Mouse (Mus musculus): ENCODE results near the gene Psma6. TPM values are rescaled to one million over a fixed set of nuclear protein-coding genes. Genes with fewer than 3 reads are reported as not detected.
A peak's percentile ranks its signal among the peaks of the same experiment; 100 is the strongest.

Psma6 gene
- polyA plus RNA-seq, 1 experiment from 2014 or later = 292 TPM

DNA sequence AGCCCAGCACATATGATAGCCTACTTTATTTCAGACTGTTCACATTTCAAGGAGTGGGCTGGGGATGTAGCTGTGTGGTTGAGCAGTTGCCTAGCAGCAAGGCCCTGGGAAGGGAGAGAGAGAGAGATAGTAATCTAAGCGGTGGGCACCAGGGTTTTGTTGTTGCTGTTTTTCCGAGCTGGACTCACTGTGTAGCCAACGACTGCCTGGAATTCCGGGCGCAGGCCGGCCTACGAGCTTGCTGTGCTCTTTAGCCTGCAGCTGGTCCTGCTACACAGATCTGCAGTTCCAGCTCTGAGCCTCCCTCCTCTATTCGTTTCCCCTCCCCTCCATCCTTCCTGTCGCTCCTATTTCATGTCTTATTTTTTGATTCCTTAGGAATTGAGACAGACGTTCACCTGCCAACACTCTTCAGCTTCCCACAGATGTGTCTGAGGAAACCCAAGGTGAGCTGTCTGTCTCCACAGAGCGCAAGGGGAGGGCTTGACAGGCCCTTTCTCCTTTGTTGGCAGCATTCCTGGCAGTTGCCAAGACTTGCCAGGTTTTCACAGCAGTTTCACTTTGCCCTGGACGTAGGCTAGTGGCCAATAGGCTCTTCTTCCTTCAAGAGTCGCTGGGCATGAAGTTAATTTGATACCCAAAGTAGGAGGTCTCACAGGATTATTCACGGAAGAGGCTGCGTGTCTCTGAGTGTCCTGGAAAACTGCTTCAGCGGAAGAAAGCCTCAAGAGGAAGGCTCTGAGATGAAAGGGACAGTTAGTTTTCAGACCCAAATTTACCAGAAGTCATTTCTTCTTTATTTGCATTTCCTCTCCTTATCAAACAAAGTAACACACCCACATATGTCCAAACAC is 80.2 kb downstream of the Psma6 start:
- H3K27me3 ChIP-seq (replicated peaks; ENCODE audit: control insufficient read depth, insufficient read depth, low read length) = no peaks in the 10 kb centered on the region
- H3K4me1 ChIP-seq (replicated peaks; ENCODE audit: control insufficient read depth, insufficient read depth, low read length) = peaks cover 15% of the 10 kb centered on the region
- H3K36me3 ChIP-seq (ENCODE audit: control insufficient read depth, insufficient read depth) = no peaks in the 10 kb centered on the region
- H3K9me3 ChIP-seq (ENCODE audit: control insufficient read depth) = no peaks in the 10 kb centered on the region
- H3K27ac ChIP-seq (ENCODE audit: low read depth, low read length) = peak overlapping the region; percentile 62
- H3K4me3 ChIP-seq (ENCODE audit: low read depth, low read length) = 0 out of 2 replicates have a peak overlapping the region, but pooled peaks have one; percentile 30
- H3K4me2 ChIP-seq (replicated peaks; ENCODE audit: low read depth) = peak overlapping the region; percentile 58
- peak overlapping the region; percentile 5; the same call in 1 of the 2 replicates for H3K9ac ChIP-seq (ENCODE audit: low read depth, low read length)
- 20% methylated on average over 16 of the region's 16 CpGs for WGBS
- ATAC-seq = no peak; the same call in 1 of the 2 replicates
- no peak for TF ChIP-seq CTCF (IDR thresholded peaks at IDR 0.05; ENCODE audit: low read depth)

DNA sequence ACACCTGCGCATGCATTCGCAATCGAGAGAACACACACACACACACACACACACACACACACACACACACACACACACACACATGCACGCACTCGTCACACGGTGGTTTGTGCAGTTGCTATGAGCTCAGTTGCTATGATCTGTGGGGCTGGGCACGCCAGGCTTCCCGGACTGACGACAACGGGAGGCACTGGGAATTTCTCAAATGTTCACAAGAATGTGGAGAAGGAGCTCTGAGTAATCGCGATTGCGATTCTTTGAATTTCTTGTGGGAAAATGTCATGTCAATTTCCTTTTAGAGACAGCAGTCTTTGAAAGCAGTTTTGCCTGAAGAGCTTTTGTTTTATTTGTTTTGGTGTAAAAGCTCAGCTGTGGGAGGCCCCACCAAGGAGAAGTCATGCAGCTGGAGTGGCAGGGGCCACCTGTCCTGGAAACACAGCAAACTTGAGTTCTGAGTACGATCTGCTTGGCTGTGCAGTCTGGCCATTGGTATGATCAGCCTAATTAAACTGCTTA is 80.9 kb downstream of the Psma6 start:
- Histone ChIP-seq H3K36me3 (ENCODE audit: control insufficient read depth, insufficient read depth) (no peaks in the 10 kb centered on the region), H3K9me3 (ENCODE audit: control insufficient read depth) (no peaks in the 10 kb centered on the region), H3K4me3 (ENCODE audit: low read depth, low read length) (peak overlapping the region; percentile 30; the same call in 1 of the 2 replicates), H3K27me3 (replicated peaks; ENCODE audit: control insufficient read depth, insufficient read depth, low read length) (no peaks in the 10 kb centered on the region), H3K4me1 (replicated peaks; ENCODE audit: control insufficient read depth, insufficient read depth, low read length) (peaks cover 13% of the 10 kb centered on the region), H3K4me2 (replicated peaks; ENCODE audit: low read depth) (peak overlapping the region; percentile 58), H3K9ac (ENCODE audit: low read depth, low read length) (no peak overlapping the region), H3K27ac (ENCODE audit: low read depth, low read length) (0 out of 2 replicates have a peak overlapping the region, but pooled peaks have one; percentile 54)
- peak; percentile 50 for ATAC-seq
- WGBS = 23% methylated on average over 14 of the region's 14 CpGs
- no peak for TF ChIP-seq CTCF (IDR thresholded peaks at IDR 0.05; ENCODE audit: low read depth)

DNA sequence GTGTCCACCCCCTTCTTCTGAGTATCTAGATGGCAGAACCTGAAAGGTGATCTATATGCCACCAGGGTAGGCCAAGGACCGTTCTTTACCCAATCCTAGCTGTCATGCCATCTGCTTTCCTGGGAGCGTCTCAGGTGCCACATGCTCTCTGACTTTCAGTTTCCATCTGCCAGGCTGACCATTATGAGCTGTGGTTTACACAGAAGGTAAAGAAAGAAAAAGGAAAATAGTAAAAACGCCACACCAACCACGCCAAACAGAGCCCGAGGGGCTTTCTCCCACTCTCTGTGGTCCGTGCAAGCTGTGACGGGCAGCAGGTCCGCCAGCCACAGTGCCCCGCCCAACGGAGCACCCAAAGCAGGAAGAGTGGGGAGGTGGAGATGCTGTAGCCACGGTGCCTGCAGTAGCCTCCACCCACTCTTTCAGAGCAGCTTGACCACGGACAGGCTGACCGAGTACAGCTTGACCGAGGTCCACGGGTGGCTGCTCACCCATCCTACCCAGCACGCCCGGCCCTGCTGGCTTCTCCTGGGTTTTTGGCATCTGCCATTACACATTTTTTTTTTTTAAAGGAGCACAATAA is 81.5 kb downstream of the Psma6 start:
- no peak for TF ChIP-seq CTCF (IDR thresholded peaks at IDR 0.05; ENCODE audit: low read depth)
- H3K9me3 ChIP-seq (ENCODE audit: control insufficient read depth) = no peaks in the 10 kb centered on the region
- WGBS = 57% methylated on average over 17 of the region's 17 CpGs
- H3K27ac ChIP-seq (ENCODE audit: low read depth, low read length) = 0 out of 2 replicates have a peak overlapping the region, but pooled peaks have one; percentile 54
- H3K27me3 ChIP-seq (replicated peaks; ENCODE audit: control insufficient read depth, insufficient read depth, low read length) = no peaks in the 10 kb centered on the region
- H3K9ac ChIP-seq (ENCODE audit: low read depth, low read length) = 0 out of 2 replicates have a peak overlapping the region, but pooled peaks have one; percentile 11
- H3K4me2 ChIP-seq (replicated peaks; ENCODE audit: low read depth) = peak overlapping the region; percentile 58
- no peaks in the 10 kb centered on the region for H3K36me3 ChIP-seq (ENCODE audit: control insufficient read depth, insufficient read depth)
- H3K4me3 ChIP-seq (ENCODE audit: low read depth, low read length) = peak overlapping the region; percentile 30
- H3K4me1 ChIP-seq (replicated peaks; ENCODE audit: control insufficient read depth, insufficient read depth, low read length) = peaks cover 9% of the 10 kb centered on the region
- ATAC-seq = peak; percentile 42; the same call in 1 of the 2 replicates

DNA sequence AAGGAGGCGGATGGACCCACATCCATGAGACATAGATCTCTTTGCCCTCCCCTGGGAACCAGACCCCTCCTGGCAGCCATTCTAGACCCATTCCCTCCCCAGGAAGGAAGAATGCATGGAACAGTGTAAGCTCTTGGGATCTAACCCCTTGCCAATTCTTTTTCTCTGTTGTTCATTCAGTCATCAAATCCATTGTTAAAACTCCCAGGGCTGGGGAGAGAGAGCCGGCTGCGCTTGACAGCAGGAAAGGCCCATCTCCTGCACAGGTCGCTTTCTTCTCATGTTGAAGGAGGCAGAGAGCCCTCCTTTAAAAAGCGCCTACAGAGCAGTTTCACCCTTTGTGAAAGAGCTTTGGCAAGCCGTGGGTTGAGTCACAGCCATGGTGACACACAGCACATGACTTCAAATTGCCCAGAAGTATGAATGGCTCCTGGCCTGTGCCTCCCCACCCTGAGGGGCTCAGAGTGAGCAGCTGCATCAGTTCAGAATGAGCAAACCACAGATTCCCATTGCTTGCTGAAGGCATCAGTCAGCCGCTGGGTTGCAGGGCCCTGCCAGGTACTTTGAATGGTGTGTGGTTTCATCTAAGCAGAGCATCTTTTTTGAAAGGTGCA is 82.2 kb downstream of the Psma6 start:
- H3K27ac ChIP-seq (ENCODE audit: low read depth, low read length) = no peak overlapping the region
- peaks cover 9% of the 10 kb centered on the region for H3K4me1 ChIP-seq (replicated peaks; ENCODE audit: control insufficient read depth, insufficient read depth, low read length)
- no peaks in the 10 kb centered on the region for H3K27me3 ChIP-seq (replicated peaks; ENCODE audit: control insufficient read depth, insufficient read depth, low read length)
- no peak for TF ChIP-seq CTCF (IDR thresholded peaks at IDR 0.05; ENCODE audit: low read depth)
- H3K4me2 ChIP-seq (replicated peaks; ENCODE audit: low read depth) = no peak overlapping the region
- no peak overlapping the region for H3K4me3 ChIP-seq (ENCODE audit: low read depth, low read length)
- no peak overlapping the region for H3K9ac ChIP-seq (ENCODE audit: low read depth, low read length)
- 78% methylated on average over 7 of the region's 7 CpGs for WGBS
- no peaks in the 10 kb centered on the region for H3K36me3 ChIP-seq (ENCODE audit: control insufficient read depth, insufficient read depth)
- H3K9me3 ChIP-seq (ENCODE audit: control insufficient read depth) = no peaks in the 10 kb centered on the region
- no peak for ATAC-seq

DNA sequence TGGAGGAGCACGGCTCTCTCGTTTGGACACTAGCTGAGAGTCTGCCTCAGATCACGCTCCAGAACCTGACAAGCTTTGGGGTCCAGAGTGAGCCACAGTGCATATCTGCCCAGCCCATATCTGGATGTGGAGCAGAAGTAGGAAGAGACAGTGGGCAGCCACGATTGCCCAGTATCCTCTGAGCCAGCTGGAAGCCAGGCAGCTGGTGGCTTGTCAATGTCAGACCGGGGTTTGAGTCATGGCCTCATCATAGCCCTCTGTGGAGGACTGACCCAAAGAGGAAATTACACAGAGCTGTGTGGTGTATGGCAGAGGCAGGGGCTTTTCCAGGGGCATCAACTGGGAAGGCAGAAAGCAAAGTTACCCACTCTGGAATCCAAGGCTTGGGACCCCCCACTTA is 82.8 kb downstream of the Psma6 start:
- no peak for TF ChIP-seq CTCF (IDR thresholded peaks at IDR 0.05; ENCODE audit: low read depth)
- H3K9me3 ChIP-seq (ENCODE audit: control insufficient read depth) = no peaks in the 10 kb centered on the region
- peaks cover 9% of the 10 kb centered on the region for H3K4me1 ChIP-seq (replicated peaks; ENCODE audit: control insufficient read depth, insufficient read depth, low read length)
- H3K27me3 ChIP-seq (replicated peaks; ENCODE audit: control insufficient read depth, insufficient read depth, low read length) = no peaks in the 10 kb centered on the region
- no peak for ATAC-seq
- no peak overlapping the region for H3K4me3 ChIP-seq (ENCODE audit: low read depth, low read length)
- no peak overlapping the region for H3K4me2 ChIP-seq (replicated peaks; ENCODE audit: low read depth)
- no peak overlapping the region for H3K9ac ChIP-seq (ENCODE audit: low read depth, low read length)
- WGBS = 71% methylated on average over 5 of the region's 5 CpGs
- H3K36me3 ChIP-seq (ENCODE audit: control insufficient read depth, insufficient read depth) = no peaks in the 10 kb centered on the region
- H3K27ac ChIP-seq (ENCODE audit: low read depth, low read length) = no peak overlapping the region
